Mouse (Mus musculus) testis, postnatal 14 days (tissue): ENCODE results near the gene Bola2.

Source experiments
- DNase-seq: peaks from one replicate; pipeline ENCODE4 v3.0.0; 2021; ENCODE audit warnings: low spot score

Gene Bola2

DNA sequence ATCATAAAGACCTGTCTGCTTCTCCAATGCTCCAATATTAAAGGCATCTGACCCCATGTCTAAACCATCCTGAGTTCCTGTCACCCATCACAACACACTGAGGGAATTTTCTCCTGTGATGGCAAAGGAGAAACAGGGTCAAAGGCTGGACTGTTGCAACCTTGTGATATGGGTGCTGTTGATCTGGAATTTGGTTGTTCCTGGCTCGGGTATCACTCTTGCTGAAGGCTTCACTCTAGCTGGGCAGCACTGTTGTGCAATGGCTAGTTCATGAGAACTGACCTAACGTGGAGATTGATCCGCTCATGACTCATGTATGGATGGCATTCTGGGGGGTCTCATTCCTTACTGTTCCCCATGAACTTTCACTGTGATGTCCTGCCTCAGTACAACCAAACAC is 6.2 kb upstream of the Bola2 start:
- DNase-seq, result no peak

DNA sequence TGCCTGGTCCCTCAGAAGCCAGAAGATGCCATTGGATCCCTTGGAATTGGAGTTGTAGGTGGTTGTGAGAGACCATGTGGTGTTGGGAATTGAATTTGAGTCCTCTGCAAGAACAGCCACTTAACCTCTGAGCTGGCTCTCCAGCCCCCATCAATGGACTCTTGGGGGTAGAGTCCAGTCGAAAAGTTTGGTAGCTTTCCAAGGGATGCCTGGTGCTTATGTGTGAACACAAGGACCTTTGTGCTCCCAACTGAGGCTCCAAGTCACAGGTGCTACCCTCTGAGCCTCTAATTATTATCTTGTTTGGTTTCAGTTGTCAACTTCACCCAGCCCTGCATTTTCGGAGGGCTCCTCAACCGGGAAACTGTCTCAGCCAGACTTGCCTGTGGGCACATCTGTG is 4.5 kb upstream of the Bola2 start:
- no peak for DNase-seq

DNA sequence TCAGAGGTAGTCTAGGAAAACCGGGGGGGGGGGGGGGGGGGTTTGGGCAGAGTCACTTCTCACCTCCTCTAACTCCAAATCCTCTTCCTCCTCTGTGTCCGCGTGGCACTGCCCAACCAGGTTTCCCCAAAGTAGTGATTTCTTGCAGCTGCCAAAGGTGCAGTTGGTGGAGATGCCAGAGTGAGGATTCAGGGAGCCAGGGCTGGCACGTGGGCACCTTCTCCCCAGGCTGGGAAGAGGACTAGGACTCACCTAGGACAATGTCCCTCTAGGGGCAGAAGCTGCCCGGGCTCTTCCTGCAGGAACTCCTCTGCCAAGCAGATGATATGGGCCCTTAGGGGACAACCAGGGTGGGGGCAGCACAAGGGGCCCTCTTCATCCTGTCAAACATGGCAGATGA is 3.5 kb upstream of the Bola2 start:
- DNase-seq, result no peak

DNA sequence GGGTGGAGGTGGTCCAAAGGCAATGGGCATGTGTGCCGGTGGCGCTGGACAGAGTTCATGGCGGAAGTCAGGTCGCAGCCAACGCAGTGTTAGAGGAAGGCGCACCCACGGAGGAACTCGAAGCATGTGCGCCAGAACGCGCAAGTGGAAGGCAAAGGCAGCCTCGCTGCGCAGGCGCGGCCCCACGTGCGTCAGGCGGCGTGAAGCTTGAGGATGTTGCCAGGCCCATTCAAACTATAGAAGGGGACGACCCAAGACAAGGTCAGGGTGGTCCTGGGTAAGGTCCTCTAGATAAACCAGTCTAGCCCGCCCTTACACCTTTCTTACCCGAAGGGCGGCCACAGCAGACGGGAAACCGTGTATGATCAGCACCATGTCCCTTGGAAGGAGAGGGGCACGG is 2.8 kb upstream of the Bola2 start:
- no peak for DNase-seq

DNA sequence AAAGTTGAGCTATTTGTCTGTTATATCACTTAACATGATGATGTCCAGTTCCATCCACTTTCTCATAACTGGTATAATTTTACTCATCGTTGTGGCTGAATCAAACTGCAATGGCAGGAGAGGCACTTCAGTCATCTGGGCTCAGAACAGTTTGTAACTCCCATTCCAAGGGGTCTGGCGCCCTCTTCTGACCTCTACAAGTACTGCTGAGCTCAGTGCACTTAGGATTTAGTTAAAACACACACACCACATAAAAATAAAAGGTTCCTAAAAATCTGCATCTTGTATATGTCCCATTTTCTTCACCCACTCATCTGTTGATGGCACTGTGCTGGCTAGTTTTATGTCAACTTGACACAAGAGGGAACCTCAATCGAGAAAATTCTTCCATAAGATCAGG is 1.9 kb upstream of the Bola2 start:
- peak; percentile 72 for DNase-seq

DNA sequence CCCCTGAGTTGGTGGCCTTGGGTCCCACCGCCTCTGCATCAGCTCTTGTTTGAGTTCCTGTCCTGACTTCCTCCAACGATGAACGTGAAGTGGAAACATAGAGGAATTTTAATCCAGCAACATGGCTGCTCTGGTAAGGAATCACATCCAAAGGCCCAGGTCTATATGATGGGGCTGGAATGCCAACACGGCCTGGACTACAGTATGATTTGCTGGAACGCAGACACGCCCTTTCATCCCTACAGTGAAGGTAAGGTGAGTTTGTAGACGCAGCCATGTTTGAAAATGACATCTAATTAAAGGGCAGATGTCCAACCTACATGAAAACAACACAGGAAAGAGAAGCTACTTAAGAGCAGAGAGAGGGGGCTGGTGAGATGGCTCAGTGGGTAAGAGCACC is 1.4 kb upstream of the Bola2 start:
- no peak for DNase-seq

DNA sequence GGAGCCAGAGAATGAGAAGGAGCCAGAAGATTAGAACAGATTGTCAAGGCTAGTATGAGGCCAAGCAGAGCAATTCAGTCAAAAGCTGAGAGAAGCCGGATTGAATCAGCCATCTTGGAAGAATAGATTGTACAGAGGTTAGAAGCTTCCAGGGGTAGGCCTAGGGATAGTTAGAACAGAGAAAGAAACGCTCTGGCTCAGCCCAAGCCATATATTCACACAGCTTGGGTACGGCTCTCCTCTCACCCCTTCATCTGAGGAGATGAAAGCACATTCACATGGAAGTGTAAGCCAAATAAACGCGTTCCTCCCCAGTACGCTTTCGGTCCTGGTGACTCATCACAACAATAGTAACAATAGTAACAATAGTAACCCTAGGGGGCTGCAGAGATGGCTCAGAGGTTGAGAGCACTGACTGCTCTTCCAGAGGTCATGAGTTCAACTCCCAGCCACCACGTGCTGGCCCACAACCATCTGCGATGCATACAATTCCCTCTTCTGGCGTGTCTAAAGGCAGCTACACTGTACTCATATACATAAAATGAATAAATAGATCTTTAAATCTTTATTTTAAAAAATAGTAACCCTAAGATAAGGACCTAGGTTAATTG is 655 bp upstream of the Bola2 start:
- peak; percentile 51 for DNase-seq

DNA sequence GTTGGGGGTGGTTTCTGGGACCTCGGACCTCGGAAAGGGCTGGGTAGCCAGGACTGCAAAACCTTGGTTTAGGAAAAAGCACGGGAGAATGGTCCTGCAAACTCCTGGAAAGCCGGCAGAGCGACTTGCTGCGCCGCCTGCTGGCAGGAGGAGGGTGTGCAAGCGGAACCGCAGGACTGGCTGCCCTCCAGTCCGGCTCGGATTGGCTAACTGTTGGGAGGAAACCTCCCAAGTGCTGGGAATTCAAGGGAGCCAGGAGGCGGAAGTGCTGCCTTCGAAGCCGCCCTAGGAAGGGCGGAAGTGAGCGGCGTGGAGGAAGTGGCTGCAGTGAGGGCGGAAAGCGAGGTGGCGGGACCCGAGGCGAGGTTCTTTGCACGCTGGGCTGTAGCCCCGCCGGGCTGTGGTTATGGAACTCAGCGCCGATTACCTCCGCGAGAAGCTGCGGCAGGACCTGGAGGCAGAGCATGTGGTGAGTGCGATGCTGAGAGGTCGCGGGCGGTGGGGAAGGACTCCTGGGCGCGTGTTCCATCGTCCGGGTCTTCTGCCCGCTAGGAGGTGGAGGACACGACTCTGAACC is 518 bp downstream of the Bola2 start, which contains the start of gene Slx1b:
Gene Slx1b (minus strand): TSS at position 154 of the 577 bp plus-strand sequence.
- peak; percentile 94 for DNase-seq

DNA sequence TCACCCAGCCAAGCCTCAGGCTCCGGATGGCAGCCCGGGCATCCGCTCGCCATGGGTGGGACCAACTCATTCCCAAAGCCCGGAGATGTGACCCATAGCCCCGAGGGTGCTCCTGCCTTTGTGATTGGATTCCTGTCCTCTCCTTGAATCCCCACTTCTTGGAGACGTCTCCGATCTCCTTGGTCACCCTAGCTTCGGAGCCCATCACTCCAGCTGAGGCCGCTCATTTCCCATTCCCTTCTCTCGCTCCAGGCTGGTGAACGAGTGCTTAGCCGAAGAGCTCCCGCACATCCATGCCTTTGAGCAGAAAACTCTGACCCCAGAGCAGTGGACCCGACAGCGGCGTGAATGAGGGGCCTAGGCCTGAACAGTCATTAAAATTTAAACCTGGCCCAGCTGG is 1.1 kb downstream of the Bola2 start:
- DNase-seq, result no peak

DNA sequence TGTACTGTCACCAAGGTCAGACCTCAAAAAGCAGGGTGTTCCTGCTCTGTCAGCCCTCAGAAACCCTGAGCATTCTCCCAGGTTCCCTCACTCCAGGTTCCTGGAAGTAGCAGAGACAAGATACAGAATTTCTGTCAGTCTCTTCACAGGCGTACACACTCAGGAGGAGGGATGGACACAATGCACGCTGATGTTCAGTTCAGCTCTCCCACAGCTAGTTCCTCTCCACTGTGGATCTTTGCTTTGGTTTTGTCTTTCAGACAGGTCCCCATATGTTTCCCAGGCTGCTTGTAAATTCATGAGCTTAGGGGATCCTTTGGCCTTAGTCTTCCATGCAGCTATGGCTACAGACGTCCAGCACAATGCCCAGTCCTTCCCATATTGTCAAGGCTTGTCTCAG is 1.7 kb downstream of the Bola2 start:
- no peak for DNase-seq

DNA sequence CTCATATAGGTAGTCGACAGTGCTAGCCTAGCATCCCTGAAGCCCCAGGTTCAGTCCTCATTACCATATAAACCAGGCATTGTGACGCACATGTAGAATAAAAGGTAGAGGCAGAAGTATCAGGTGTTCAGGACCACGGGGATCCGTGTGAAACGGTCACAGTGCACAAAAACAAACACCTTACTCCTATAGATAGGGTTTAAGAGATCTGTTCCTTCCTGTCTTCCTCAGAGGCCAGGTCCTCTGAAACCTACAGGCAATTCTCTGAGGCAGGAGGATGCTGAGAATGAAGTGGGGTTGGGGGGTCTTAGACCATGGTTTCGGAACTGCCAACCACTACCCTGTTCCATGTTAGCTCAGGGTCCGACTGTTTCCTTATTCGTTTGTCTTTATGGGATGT is 2.6 kb downstream of the Bola2 start:
- no peak for DNase-seq

DNA sequence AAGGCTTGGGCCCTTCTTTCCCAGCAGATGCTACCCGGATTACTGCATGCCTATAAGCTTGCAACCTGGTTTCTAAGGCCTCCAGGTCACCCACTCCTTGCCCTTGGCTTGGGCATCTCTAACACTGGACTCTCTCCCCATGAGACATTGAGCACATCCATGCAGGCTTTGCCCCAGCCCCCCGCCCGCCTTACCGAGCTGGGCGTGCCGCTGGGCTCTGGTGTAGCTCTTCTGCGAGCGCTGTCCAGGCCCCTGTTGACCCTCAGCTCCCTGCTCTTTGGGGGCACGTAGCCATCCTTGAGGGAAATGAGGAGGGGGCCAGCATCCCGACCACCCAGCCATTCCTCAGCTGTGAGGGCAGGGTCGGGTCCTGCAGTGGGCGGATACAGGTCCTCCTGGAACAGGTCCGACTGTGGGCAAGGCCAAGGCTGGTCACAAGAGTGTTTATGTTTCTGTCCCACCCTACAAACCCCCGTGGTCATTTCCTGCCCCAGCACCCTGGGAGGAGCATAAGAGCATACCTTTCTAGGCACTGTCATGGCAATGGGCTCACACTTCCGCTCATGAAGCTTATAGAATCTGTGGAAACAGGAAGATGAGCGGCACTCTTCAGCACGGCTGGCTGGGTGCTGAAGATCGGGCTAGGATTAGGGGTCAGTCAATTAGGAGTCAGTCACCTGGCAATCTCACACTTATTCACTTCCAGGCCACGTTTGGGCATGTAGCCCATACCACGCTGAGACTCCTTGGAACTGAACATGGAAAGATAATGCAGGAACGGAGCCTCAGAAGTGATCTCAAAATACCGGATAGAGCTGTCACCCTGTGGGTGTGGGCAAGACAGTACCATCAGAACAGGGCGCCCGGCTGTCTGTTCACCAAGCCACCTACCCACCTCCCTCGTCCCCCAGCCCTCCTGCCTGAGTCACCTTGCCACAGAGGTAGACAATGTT is 5.1 kb downstream of the Bola2 start:
- DNase-seq, result no peak

DNA sequence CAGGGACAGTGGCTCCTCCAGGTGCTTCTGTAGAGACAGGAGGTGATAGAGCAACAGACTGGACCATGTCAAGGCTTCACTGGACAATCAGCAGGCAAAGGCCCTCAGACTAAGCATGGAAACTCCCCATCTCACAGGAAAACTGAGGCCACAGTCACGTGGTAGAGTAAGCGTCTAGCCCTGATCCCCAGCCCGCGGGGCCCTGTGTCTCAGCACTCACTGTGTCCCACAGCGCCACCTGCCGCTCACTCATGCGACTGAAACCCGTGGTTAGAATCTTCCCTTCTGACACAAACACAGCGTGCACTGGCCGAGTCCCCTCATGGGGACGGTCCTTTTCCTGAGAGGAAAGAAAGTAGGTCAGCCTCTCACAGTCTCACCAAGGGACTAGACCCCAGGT is 5.9 kb downstream of the Bola2 start:
- peak; percentile 76 for DNase-seq

DNA sequence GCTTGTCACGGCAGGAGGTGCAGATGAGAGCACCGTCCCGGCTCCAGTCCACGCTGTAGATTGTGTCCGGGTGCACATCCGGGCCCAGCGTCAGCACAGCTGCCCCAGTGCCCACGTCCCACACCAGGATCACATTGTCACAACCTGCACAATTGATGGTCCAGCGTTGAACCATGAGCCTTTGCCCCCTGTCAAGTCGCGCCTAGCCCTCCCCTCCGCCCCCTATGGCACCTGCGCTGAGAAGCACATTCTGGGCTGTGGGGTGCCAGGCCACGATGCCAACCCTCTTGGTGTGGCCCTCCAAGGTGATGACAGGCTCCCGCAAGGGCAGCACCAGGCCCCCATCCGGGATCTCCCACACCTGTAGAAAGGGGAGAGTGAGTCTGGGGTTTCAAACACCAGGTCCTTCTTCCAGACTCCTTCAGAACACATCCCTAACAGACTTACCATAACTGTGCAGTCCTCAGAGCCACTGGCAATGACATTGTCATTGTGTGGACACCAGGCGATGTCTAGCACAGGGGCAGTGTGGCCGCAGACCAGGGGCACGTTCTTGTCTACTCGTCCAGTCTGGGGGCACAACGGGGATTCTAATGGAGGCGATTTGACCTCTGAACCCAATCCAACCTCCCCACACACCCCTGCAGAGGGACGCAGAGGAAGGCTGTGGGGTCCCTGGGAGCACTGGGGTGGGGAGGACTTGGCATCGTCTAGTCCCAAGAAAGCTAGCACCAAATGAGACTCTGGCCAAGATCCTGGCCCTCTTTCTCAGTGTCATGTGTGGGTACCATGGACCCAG is 6.6 kb downstream of the Bola2 start:
- no peak for DNase-seq

DNA sequence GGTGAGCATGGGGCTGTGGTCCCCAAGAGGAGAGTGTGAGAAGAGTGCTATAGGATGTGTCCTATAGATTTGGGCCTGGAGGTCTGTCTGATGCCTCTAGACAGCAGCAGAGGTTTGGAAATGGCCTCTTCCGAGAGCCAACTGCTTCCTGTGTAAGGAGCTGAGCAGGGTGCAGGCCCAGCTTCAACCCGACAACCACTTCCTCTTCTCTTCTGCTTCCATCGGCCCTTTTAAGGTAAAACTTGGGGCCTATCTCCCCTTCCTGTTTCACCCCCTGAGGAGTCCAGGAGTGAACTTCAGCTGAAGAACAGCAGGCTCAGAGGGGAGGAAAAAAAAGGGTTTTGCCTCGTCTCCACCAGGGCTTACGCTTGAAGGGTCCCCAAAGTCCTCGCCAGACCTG is 7.2 kb downstream of the Bola2 start:
- no peak for DNase-seq

DNA sequence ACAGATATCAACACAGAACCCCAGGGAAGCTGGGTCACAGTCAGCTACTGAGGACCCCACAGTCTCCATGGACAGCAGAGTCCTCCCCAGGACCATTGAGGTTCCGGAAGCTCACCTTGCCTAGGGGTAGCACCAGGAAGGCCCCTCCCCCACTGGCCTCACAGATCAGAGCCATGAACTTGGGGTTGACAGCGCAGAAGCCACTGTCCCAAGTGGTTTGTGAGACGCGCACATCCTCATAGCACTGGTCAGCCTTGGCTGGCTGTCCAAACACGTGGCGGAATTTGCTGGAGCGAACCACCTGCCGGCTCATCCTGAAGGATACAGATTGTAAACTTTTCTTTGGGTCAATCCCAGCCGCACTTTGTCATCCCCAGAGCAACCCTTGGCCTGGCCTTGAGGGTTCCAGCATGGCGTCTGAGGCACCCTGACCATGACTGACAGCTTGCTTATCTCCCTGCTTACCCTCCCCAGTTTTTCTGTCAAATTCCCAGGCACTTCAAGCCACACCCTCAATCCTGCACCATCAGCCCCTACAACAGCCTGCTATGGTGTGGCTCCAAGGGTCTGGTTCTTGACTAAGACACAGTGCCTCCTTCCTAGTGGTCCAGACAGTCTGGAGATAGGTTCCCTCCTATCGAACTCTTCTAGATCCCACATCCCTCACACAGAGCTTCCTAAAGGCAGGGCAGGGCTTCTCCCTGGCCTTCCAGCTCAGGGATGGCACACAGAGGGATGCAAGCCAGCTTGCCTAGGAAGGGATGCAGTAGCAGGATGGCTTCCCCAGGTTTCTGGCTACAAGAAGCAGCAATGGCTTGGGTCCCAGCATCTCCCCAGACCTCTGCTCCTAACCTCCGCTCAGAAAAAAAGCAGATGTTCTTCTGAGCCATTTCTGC is 7.9 kb downstream of the Bola2 start:
- DNase-seq, result no peak

DNA sequence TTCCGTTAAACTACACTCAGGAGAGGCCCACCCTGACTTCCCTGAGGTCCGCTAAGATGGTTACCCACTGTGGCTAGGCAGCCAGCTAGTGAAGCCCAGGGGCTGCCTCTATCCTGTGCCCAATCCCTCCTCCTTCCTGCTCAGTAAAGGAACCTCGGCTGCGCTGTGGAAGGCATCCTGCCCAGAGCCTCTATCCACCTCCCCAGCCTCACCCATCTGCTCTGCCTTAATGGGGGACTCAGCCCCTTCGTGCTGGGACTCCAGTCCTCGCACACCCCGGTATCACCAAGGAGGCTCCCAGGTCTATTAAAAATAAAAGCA is 8.5 kb downstream of the Bola2 start:
- DNase-seq, result no peak

DNA sequence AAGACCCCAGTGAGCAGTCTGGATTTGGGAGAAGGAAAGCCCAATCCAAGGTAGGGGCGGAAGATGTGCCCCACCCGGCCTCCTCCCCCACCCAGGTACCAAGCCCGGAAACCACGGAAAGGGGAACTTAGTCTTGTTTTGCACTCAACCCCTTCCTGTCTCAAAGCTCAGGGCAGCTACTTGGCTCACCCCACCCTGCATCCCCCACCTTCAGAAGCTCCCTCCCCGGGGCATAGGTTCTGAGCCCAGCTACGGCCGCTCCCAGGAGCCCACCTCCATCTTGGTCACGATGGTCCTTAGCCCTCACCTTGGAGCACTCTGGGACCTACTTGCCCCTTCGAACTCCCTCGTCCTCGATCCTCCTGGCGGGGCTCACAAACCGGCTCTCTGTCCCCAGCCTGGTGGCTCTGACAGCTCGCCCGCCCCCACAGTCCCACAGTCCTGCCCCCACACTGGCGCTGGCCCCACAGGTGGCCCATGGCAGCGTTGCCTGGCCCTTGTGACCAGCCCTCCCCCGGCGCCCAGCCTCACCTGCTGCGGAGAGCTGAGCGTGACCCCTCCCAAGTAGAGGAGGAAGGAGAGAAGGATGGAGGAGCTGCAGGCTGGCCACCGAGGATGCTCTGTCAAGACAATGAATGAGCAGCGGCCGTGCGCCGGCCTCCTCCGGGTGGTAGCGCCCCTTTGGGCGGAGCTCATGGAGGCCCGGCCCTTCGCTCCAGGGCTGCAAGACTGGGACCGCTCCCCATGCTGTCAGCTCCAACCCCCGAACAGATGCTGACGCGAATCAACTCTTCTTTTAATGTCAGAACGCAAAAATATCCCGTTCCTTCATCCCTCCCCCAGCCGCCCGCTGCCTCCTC is 9.2 kb downstream of the Bola2 start:
- peak; percentile 53 for DNase-seq

DNA sequence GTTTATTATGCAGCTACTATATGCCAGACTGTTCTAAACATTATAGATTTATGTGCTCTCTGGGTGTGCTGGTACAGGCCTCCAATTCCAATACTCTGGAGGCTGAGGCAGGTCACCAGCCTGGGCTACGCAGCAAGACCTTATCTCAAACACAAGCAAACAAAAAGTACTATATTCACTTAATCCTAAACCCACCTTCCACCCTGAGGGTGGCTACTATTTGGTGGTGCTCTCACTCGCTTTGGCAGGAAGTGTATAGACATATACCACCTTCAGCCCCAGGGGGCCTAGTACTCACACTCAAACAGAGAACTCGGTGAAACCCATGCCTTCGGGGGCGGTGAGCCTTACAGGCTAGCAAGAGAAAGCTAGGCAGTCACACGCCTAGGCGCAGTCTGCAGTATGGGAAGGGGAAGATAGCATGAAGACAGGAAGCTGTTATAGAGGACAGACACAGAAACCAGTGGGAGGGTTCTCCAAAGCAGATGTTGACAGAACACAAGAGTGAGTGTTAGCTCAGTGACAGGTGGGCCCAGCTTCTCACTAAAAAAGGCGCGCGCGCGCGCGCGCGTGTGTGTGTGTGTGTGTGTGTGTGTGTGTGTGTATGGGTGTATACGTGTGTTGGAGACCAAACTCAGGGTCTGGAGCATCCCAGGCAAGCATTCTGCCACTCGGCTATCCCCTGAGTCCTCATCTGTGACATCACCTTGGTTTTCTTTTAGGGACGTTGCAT is 12.4 kb downstream of the Bola2 start, which contains the start of gene Coro1a:
Gene Coro1a (minus strand): TSS at position 346 of the 733 bp plus-strand sequence.
- no peak for DNase-seq
